Mouse (Mus musculus) neural tube, embryonic 14.5 days (tissue): ENCODE measurements around the gene 9530077C05Rik. TPM values are rescaled to one million over a fixed set of nuclear protein-coding genes. Genes with fewer than 3 reads are reported as not detected.
"Not testable (repeated sequence)": the region's sequence is repeated elsewhere in the genome, so short reads cannot be mapped to it uniquely, and the experiment has no call there.

Experiments used
- ATAC-seq: fragments of 200-750 bp; cut with Nextera tagmentation; 2 replicates; pipeline ENCODE4 v1.8.0; 2017; ENCODE audit warnings: low read depth, mild to moderate bottlenecking, moderate TSS enrichment, moderate library complexity
- H3K27ac ChIP-seq: fragments of 300-500 bp; sonication (generic); 2 replicates; pipeline ENCODE4 v1.5.1; 2014; ENCODE audit warnings: low read depth, mild to moderate bottlenecking, control low read depth, low read length, moderate library complexity, mixed read lengths
- H3K27me3 ChIP-seq: fragments of 300-500 bp; sonication (generic); 2 replicates; pipeline ENCODE4 v1.6.1; 2014; ENCODE audit warnings: low read length; ENCODE audit not compliant: control insufficient read depth, insufficient read depth
- H3K36me3 ChIP-seq: fragments of 300-500 bp; sonication (generic); 2 replicates; pipeline ENCODE4 v1.6.1; 2014; ENCODE audit warnings: low read length, mixed read lengths; ENCODE audit not compliant: control insufficient read depth, insufficient read depth
- H3K4me1 ChIP-seq: fragments of 300-500 bp; sonication (generic); 2 replicates; pipeline ENCODE4 v1.6.1; 2014; ENCODE audit warnings: low read length; ENCODE audit not compliant: control insufficient read depth, insufficient read depth
- H3K4me2 ChIP-seq: fragments of 300-500 bp; sonication (generic); 2 replicates; pipeline ENCODE4 v1.6.1; 2014; ENCODE audit warnings: mild to moderate bottlenecking, low read depth, low read length, control low read depth
- H3K4me3 ChIP-seq: fragments of 300-500 bp; sonication (generic); 2 replicates; pipeline ENCODE4 v1.5.1; 2014; ENCODE audit warnings: low read depth, low read length, control low read depth, mixed read lengths
- H3K9ac ChIP-seq: fragments of 300-500 bp; sonication (generic); replicated peaks from 2 replicates; pipeline ENCODE4 v1.6.1; 2014; ENCODE audit warnings: low read depth, mild to moderate bottlenecking, control low read depth, low read length, mixed read lengths
- H3K9me3 ChIP-seq: fragments of 300-500 bp; sonication (generic); 2 replicates; pipeline ENCODE4 v1.6.1; 2016; ENCODE audit warnings: low read length; ENCODE audit not compliant: control insufficient read depth
- WGBS: fragments of 180-500 bp; shearing (Covaris S2); extraction: QIAGEN DNeasy Blood & Tissue Kit; methylation state at CpG from one replicate; pipeline ENCODE4 v1.1.7; 2014; 5-methylcytosine and 5-hydroxymethylcytosine counted together
- polyA plus RNA-seq: library from polyadenylated mRNA; unstranded; fragments of >200 nt; fragmentation: Nextera tagmentation; extraction: Ambion mirVana; gene quantifications from 2 replicates; pipeline ENCODE4 v1.2.1, GENCODE M21; 2014

9530077C05Rik gene
- polyA plus RNA-seq, 1 experiment from 2014 or later: 15.1 TPM

GRCm38 (mm10) chr9:22407633-22408032, 3.7 kb upstream of the 9530077C05Rik start:
- not testable (repeated sequence) for H3K4me2 ChIP-seq, H3K27ac ChIP-seq, H3K4me1 ChIP-seq, H3K9me3 ChIP-seq, H3K9ac ChIP-seq, H3K4me3 ChIP-seq, H3K27me3 ChIP-seq, ATAC-seq, H3K36me3 ChIP-seq
- 84% methylated on average over 3 of the region's 4 CpGs for WGBS

- not testable (repeated sequence) for H3K9me3 ChIP-seq, H3K4me1 ChIP-seq, H3K4me3 ChIP-seq, H3K4me2 ChIP-seq, H3K27ac ChIP-seq, H3K36me3 ChIP-seq, ATAC-seq, H3K27me3 ChIP-seq, H3K9ac ChIP-seq
- WGBS: 34% methylated on average over 4 of the region's 4 CpGs
These were observed 3.0 kb upstream of the 9530077C05Rik start for GRCm38 (mm10) chr9:22408344-22408743.

- Histone ChIP-seq H3K4me2 (no peak overlapping the region), H3K4me3 (no peak overlapping the region), H3K27ac (no peak overlapping the region), H3K9me3 (no peaks in the 10 kb centered on the region), H3K4me1 (no peaks in the 10 kb centered on the region), H3K27me3 (no peaks in the 10 kb centered on the region), H3K36me3 (no peaks in the 10 kb centered on the region), H3K9ac (no peak overlapping the region)
- no peak for ATAC-seq
- 79% methylated on average over 7 of the region's 7 CpGs for WGBS
These were observed 1.8 kb upstream of the 9530077C05Rik start for GRCm38 (mm10) chr9:22409501-22409900.

- Histone ChIP-seq H3K9me3 (no peaks in the 10 kb centered on the region), H3K4me2 (no peak overlapping the region), H3K4me1 (no peaks in the 10 kb centered on the region), H3K36me3 (no peaks in the 10 kb centered on the region), H3K27me3 (no peaks in the 10 kb centered on the region), H3K27ac (no peak overlapping the region), H3K9ac (no peak overlapping the region), H3K4me3 (no peak overlapping the region)
- 86% methylated on average over 3 of the region's 3 CpGs for WGBS
- no peak for ATAC-seq
These were observed 4.9 kb downstream of the 9530077C05Rik start for GRCm38 (mm10) chr9:22416187-22416586.

- Histone ChIP-seq H3K27me3 (no peaks in the 10 kb centered on the region), H3K36me3 (no peaks in the 10 kb centered on the region), H3K27ac (no peak overlapping the region), H3K9me3 (no peaks in the 10 kb centered on the region), H3K9ac (no peak overlapping the region), H3K4me2 (no peak overlapping the region), H3K4me3 (no peak overlapping the region), H3K4me1 (no peaks in the 10 kb centered on the region)
- no peak for ATAC-seq
- WGBS: 47% methylated on average over 6 of the region's 6 CpGs
These were observed 6.2 kb downstream of the 9530077C05Rik start for GRCm38 (mm10) chr9:22417547-22417946.

- Histone ChIP-seq H3K36me3 (no peaks in the 10 kb centered on the region), H3K27me3 (no peaks in the 10 kb centered on the region), H3K27ac (no peak overlapping the region), H3K4me1 (no peaks in the 10 kb centered on the region), H3K4me3 (no peak overlapping the region), H3K9ac (no peak overlapping the region), H3K9me3 (no peaks in the 10 kb centered on the region), H3K4me2 (no peak overlapping the region)
- WGBS: 87% methylated on average over 3 of the region's 3 CpGs
- no peak for ATAC-seq
These were observed 8.6 kb downstream of the 9530077C05Rik start for GRCm38 (mm10) chr9:22419877-22420276.

- Histone ChIP-seq H3K4me2 (no peak overlapping the region), H3K36me3 (no peaks in the 10 kb centered on the region), H3K4me1 (no peaks in the 10 kb centered on the region), H3K9me3 (no peaks in the 10 kb centered on the region), H3K4me3 (no peak overlapping the region), H3K9ac (no peak overlapping the region), H3K27ac (no peak overlapping the region), H3K27me3 (no peaks in the 10 kb centered on the region)
- WGBS: 32% methylated on average over 7 of the region's 7 CpGs
- no peak for ATAC-seq
These were observed 9.2 kb downstream of the 9530077C05Rik start for GRCm38 (mm10) chr9:22420491-22420890.

GRCm38 (mm10) chr9:22422559-22422958, 11.2 kb downstream of the 9530077C05Rik start:
- Histone ChIP-seq H3K9ac (no peak overlapping the region), H3K4me1 (no peaks in the 10 kb centered on the region)
- no peak for ATAC-seq

GRCm38 (mm10) chr9:22423507-22423906, 12.2 kb downstream of the 9530077C05Rik start:
- no peak for ATAC-seq
- H3K4me2 ChIP-seq: no peak overlapping the region
- WGBS: 83% methylated on average over 1 of the region's 1 CpGs
- H3K9ac ChIP-seq: no peak overlapping the region
- H3K4me3 ChIP-seq: no peak overlapping the region
- no peaks in the 10 kb centered on the region for H3K36me3 ChIP-seq
- no peaks in the 10 kb centered on the region for H3K9me3 ChIP-seq
- no peak overlapping the region for H3K27ac ChIP-seq
- no peaks in the 10 kb centered on the region for H3K4me1 ChIP-seq
- H3K27me3 ChIP-seq: no peaks in the 10 kb centered on the region

More at GRCm38 (mm10) chr9:22422559-22422958, 11.2 kb downstream of the 9530077C05Rik start:
- H3K36me3 ChIP-seq: no peaks in the 10 kb centered on the region
- no peak overlapping the region for H3K4me3 ChIP-seq
- no peak overlapping the region for H3K4me2 ChIP-seq
- H3K9me3 ChIP-seq: no peaks in the 10 kb centered on the region
- no peak overlapping the region for H3K27ac ChIP-seq
- WGBS: 71% methylated on average over 1 of the region's 1 CpGs
- no peaks in the 10 kb centered on the region for H3K27me3 ChIP-seq

- H3K36me3 ChIP-seq: no peaks in the 10 kb centered on the region
- no peak for ATAC-seq
- WGBS: 81% methylated on average over 10 of the region's 10 CpGs
These were observed 12.9 kb downstream of the 9530077C05Rik start for GRCm38 (mm10) chr9:22424196-22424595.

More at GRCm38 (mm10) chr9:22424196-22424595, 12.9 kb downstream of the 9530077C05Rik start:
- no peaks in the 10 kb centered on the region for H3K4me1 ChIP-seq
- no peak overlapping the region for H3K4me3 ChIP-seq
- no peaks in the 10 kb centered on the region for H3K27me3 ChIP-seq
- H3K9ac ChIP-seq: no peak overlapping the region
- H3K9me3 ChIP-seq: no peaks in the 10 kb centered on the region
- H3K27ac ChIP-seq: no peak overlapping the region
- H3K4me2 ChIP-seq: no peak overlapping the region
